Mouse (Mus musculus) hindbrain, embryonic 15.5 days (tissue): ENCODE results near the gene Ccdc34. TPM values are rescaled to one million over a fixed set of nuclear protein-coding genes. Genes with fewer than 3 reads are reported as not detected.

Experiments
- ATAC-seq: fragments of 200-750 bp; cut with Nextera tagmentation; 2 replicates; pipeline ENCODE4 v1.8.0; 2017; ENCODE audit warnings: low read depth, moderate number of reproducible peaks, moderate TSS enrichment; ENCODE audit not compliant: low FRiP score
- H3K27ac ChIP-seq: fragments of 300-500 bp; sonication (generic); replicated peaks from 2 replicates; pipeline ENCODE4 v1.5.1; 2015; ENCODE audit warnings: mild to moderate bottlenecking, inconsistent platforms
- H3K27me3 ChIP-seq: fragments of 300-500 bp; sonication (generic); 2 replicates; pipeline ENCODE4 v1.6.1; 2015; ENCODE audit warnings: control low read depth, inconsistent platforms
- H3K36me3 ChIP-seq: fragments of 300-500 bp; sonication (generic); 2 replicates; pipeline ENCODE4 v1.6.1; 2015; ENCODE audit warnings: control low read depth, inconsistent platforms
- H3K4me1 ChIP-seq: fragments of 300-500 bp; sonication (generic); replicated peaks from 2 replicates; pipeline ENCODE4 v1.6.1; 2015; ENCODE audit warnings: control low read depth, inconsistent platforms
- H3K4me2 ChIP-seq: fragments of 300-500 bp; sonication (generic); 2 replicates; pipeline ENCODE4 v1.6.1; 2015; ENCODE audit warnings: moderate library complexity, mild to moderate bottlenecking, inconsistent platforms
- H3K4me3 ChIP-seq: fragments of 300-500 bp; sonication (generic); 2 replicates; pipeline ENCODE4 v1.5.1; 2015; ENCODE audit warnings: mild to moderate bottlenecking, inconsistent platforms
- H3K9ac ChIP-seq: fragments of 300-500 bp; sonication (generic); 2 replicates; pipeline ENCODE4 v1.6.1; 2015; ENCODE audit warnings: inconsistent platforms
- H3K9me3 ChIP-seq: fragments of 300-500 bp; sonication (generic); 2 replicates; pipeline ENCODE4 v1.6.1; 2016; ENCODE audit warnings: control low read depth, inconsistent platforms
- WGBS: fragments of 180-500 bp; shearing (Covaris S2); methylation state at CpG from one replicate; pipeline ENCODE4 v1.1.7; 2015; 5-methylcytosine and 5-hydroxymethylcytosine counted together
- polyA plus RNA-seq: library from polyadenylated mRNA; unstranded; fragments of >200 nt; fragmentation: Nextera tagmentation; extraction: Ambion mirVana; gene quantifications from 2 replicates; pipeline ENCODE4 v1.2.1, GENCODE M21; 2015

Gene Ccdc34
- polyA plus RNA-seq, 1 experiment from 2014 or later = 29.5 TPM

DNA sequence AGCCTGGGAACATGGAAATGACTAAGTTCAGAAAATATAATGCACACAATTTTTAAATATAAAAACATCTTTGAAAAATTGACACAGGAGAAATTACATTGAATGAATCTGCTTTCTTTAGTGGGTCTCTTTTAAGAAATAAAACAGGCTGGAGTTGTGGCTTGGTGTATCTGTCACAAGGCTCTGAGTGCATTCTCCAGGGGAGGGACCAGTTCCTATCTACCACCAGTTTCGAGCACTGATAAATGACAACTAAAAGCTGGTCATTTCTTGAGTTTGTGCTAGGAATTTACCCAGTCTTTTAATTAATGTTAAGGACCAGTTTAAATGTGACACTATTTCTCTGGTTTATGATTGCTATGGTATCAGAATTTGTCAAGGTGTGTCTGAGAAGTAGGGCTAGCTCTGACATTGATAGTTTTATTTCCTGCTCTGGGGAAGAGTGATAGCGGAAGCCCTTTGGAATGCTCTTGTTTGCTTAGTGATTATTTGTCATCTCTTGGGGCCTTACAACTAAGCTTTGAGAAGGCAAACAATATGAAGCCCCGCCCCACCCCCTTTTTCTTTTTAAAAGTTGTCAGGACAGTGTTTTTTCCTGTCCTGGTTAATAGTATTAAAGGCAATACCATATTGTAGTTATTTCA is 11.9 kb upstream of the Ccdc34 start:
- Histone ChIP-seq H3K4me2 (no peak overlapping the region), H3K27me3 (no peaks in the 10 kb centered on the region), H3K9me3 (no peaks in the 10 kb centered on the region), H3K4me1 (no peaks in the 10 kb centered on the region), H3K27ac (no peak overlapping the region), H3K9ac (no peak overlapping the region), H3K4me3 (no peak overlapping the region), H3K36me3 (peaks cover 12% of the 10 kb centered on the region; the same call in 1 of the 2 replicates)
- 87% methylated on average over 3 of the region's 3 CpGs for WGBS
- ATAC-seq = no peak

- ATAC-seq = no peak
- Histone ChIP-seq H3K4me2 (no peak overlapping the region), H3K4me3 (no peak overlapping the region), H3K36me3 (peaks cover 14% of the 10 kb centered on the region), H3K9me3 (no peaks in the 10 kb centered on the region), H3K4me1 (no peaks in the 10 kb centered on the region), H3K27me3 (no peaks in the 10 kb centered on the region), H3K9ac (no peak overlapping the region), H3K27ac (no peak overlapping the region)
- 91% methylated on average over 10 of the region's 10 CpGs for WGBS
Measured at GRCm38 (mm10) chr2:110007423-110008267, 10.0 kb upstream of the Ccdc34 start.

- Histone ChIP-seq H3K27me3 (no peaks in the 10 kb centered on the region), H3K4me2 (no peak overlapping the region), H3K4me1 (no peaks in the 10 kb centered on the region), H3K27ac (no peak overlapping the region), H3K9me3 (no peaks in the 10 kb centered on the region), H3K9ac (no peak overlapping the region), H3K36me3 (peaks cover 14% of the 10 kb centered on the region), H3K4me3 (no peak overlapping the region)
- no peak for ATAC-seq
Measured at GRCm38 (mm10) chr2:110009449-110009848, 8.2 kb upstream of the Ccdc34 start.

- no peaks in the 10 kb centered on the region for H3K27me3 ChIP-seq
- ATAC-seq = no peak
- H3K9ac ChIP-seq = no peak overlapping the region
- H3K27ac ChIP-seq = no peak overlapping the region
- H3K4me3 ChIP-seq = no peak overlapping the region
- peaks cover 8% of the 10 kb centered on the region; the same call in 1 of the 2 replicates for H3K36me3 ChIP-seq
- H3K4me1 ChIP-seq = peaks cover 5% of the 10 kb centered on the region; the same call in 1 of the 2 replicates
- no peak overlapping the region for H3K4me2 ChIP-seq
- no peaks in the 10 kb centered on the region for H3K9me3 ChIP-seq
- WGBS = 80% methylated on average over 13 of the region's 13 CpGs
Measured at GRCm38 (mm10) chr2:110012184-110012725, 5.4 kb upstream of the Ccdc34 start.

DNA sequence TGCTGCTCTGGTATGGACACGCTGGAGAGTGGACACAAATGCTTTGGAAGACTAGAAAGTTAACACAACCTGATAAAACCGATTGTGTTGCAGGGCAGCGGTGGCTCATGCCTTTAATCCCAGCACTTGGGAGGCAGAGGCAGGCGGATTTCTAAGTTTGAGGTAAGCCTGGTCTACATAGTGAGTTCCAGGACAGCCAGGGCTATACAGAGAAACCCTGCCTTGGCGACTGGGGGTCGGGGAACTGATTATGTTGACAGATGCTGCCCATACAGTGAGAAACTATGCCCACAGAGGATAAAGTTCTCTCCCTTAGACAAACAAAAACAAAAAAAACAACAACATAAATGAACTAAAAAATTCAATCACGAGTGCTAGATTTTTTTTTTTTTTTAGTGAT is 530 bp upstream of the Ccdc34 start:
- Histone ChIP-seq H3K4me2 (peak overlapping the region; percentile 75), H3K36me3 (peaks cover 8% of the 10 kb centered on the region; the same call in 1 of the 2 replicates), H3K27me3 (no peaks in the 10 kb centered on the region), H3K4me1 (peaks cover 31% of the 10 kb centered on the region), H3K27ac (peak overlapping the region; percentile 86), H3K9ac (peak overlapping the region; percentile 81), H3K4me3 (peak overlapping the region; percentile 76), H3K9me3 (no peaks in the 10 kb centered on the region)
- ATAC-seq = peak; percentile 13; the same call in 1 of the 2 replicates
- WGBS = 37% methylated on average over 7 of the region's 7 CpGs

DNA sequence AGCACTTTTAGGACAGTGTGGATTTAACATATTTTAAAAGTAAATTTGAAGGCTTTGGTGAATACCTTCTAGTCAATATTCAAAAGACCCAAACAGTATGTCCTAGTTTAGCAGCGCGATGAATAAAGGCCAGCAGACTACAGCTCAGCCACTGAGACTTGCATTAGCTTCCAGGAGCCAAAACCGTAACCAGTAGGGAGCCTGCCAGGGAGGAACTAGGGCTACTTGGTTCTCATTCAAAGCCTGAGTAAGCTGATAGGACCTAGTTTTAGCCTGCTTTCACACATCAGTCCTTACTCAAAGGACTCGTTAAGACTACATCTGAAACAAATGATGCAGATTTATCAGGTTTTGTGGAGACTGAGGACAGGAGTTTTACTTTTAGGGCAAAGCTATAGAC is 2.0 kb downstream of the Ccdc34 start:
- no peaks in the 10 kb centered on the region for H3K9me3 ChIP-seq
- no peak for ATAC-seq
- 0 out of 2 replicates have a peak overlapping the region, but pooled peaks have one; percentile 75 for H3K4me2 ChIP-seq
- H3K27ac ChIP-seq = no peak overlapping the region
- peaks cover 7% of the 10 kb centered on the region; the same call in 1 of the 2 replicates for H3K36me3 ChIP-seq
- peaks cover 31% of the 10 kb centered on the region for H3K4me1 ChIP-seq
- H3K9ac ChIP-seq = no peak overlapping the region
- H3K27me3 ChIP-seq = no peaks in the 10 kb centered on the region
- H3K4me3 ChIP-seq = no peak overlapping the region
- WGBS = 80% methylated on average over 4 of the region's 4 CpGs

DNA sequence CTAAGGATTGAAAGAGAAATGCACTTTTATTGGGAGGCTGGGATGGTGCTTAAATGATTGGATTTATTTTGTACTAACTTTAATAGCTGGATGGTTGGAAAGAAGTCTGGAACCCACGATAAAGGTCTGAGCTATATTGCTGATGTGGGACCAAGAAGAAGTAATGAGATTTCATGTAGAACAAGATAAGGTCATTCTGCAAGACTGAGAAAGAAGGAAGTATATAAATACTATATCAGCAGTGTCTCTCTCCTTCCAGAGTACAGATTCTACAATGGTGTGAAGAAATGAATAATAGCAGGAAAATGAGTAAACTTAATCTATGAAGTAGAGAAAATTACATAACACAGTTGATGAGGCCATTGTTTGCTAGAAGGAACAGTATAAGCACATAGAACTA is 2.8 kb downstream of the Ccdc34 start:
- Histone ChIP-seq H3K9ac (no peak overlapping the region), H3K4me2 (no peak overlapping the region)

DNA sequence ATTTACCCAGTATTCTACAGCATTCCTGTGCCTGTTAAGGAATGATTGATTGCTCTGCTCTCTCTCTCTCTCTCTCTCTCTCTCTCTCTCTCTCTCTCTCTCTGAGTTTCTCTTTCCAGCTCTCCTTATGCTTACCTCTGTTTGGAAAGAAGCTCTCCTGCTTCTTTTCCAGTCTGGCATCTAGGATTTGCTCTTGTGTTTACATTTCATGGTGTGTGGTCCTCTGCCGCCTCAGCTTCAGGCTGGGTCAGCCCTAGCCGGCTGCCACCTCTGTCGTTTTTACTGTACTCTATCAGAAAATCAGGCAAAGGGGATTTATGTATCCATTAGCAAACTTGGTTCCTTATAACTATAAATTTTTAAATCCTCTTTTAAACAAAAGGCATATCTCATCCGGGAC is 18.6 kb downstream of the Ccdc34 start:
- Histone ChIP-seq H3K9me3 (no peaks in the 10 kb centered on the region), H3K27ac (no peak overlapping the region), H3K4me3 (no peak overlapping the region), H3K27me3 (no peaks in the 10 kb centered on the region), H3K36me3 (peaks cover 5% of the 10 kb centered on the region), H3K9ac (no peak overlapping the region), H3K4me2 (no peak overlapping the region), H3K4me1 (0 out of 2 replicates have a peak, but pooled peaks cover 2% of the 10 kb centered on the region)
- WGBS = 43% methylated on average over 4 of the region's 4 CpGs
- no peak for ATAC-seq

More for the DNA sequence above, 2.8 kb downstream of the Ccdc34 start:
- 91% methylated on average over 1 of the region's 1 CpGs for WGBS
- no peaks in the 10 kb centered on the region for H3K27me3 ChIP-seq
- H3K4me1 ChIP-seq = peaks cover 31% of the 10 kb centered on the region
- H3K27ac ChIP-seq = no peak overlapping the region
- no peak for ATAC-seq
- H3K9me3 ChIP-seq = no peaks in the 10 kb centered on the region
- H3K4me3 ChIP-seq = no peak overlapping the region
- peaks cover 7% of the 10 kb centered on the region; the same call in 1 of the 2 replicates for H3K36me3 ChIP-seq

DNA sequence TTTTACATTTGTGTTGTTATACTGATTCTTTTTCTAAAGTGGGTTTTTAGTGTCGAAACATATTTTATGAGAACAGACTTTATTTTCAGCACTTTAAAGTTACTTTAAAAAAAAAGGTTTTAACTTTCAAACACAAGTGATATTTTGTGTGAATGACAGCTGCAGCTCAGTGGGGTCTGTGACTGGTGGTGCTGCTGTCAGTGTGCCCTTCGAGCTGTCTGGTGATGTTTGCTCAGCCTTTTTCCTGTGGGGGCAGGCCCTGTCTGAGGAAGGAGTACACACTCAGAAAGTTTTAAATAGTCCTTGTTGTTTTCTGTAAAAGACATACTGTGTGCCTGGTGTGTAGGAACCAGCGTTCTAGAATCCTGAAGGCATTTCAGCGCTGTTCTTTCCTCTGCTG is 19.0 kb downstream of the Ccdc34 start:
- ATAC-seq = no peak
- no peaks in the 10 kb centered on the region for H3K9me3 ChIP-seq
- H3K36me3 ChIP-seq = peaks cover 5% of the 10 kb centered on the region
- no peak overlapping the region for H3K4me3 ChIP-seq
- no peak overlapping the region for H3K4me2 ChIP-seq
- 0 out of 2 replicates have a peak, but pooled peaks cover 2% of the 10 kb centered on the region for H3K4me1 ChIP-seq
- H3K27ac ChIP-seq = no peak overlapping the region
- H3K9ac ChIP-seq = no peak overlapping the region
- H3K27me3 ChIP-seq = no peaks in the 10 kb centered on the region
- 82% methylated on average over 4 of the region's 4 CpGs for WGBS

DNA sequence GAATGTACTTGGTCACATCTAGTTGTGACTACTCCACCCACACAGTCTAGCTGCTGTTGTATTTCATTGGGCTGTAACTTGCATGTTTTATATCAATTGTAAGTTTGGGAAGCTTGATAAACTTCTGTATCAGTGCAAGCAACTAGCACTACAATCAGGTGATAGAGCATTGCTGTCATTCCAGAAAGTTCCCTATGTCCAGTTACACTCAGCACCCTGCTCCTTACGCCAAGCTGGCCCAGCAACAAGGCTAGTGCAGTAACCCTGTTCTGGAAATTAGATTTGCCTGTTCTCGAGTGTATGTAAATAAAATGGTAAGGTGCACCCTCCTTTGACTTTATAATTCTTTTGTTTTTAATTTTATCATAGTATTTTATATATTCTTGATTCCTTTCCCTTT is 19.6 kb downstream of the Ccdc34 start:
- H3K9ac ChIP-seq = no peak overlapping the region
- no peaks in the 10 kb centered on the region for H3K27me3 ChIP-seq
- H3K27ac ChIP-seq = no peak overlapping the region
- H3K4me3 ChIP-seq = no peak overlapping the region
- no peaks in the 10 kb centered on the region for H3K9me3 ChIP-seq
- peaks cover 5% of the 10 kb centered on the region for H3K36me3 ChIP-seq
- H3K4me1 ChIP-seq = 0 out of 2 replicates have a peak, but pooled peaks cover 2% of the 10 kb centered on the region
- no peak for ATAC-seq
- 93% methylated on average over 2 of the region's 2 CpGs for WGBS
- no peak overlapping the region for H3K4me2 ChIP-seq

DNA sequence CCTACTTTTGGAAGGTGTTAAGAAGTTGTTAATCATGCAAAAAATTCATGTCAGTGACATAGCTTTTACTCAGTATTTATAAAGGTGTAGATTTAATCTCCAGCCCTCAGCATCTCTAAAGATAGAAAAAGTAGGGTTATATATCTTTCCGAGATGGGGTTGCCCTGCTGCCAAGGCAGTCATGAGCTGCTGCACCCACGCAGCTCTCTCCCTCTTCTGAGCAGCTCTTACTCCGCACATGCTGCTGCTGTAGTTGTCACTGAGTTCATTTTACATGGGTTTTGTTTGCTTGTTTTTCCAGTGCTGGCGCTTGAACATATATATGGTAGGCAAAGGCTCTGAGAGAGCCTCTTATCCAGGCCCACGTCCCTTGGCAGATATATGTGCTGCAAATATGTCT is 20.7 kb downstream of the Ccdc34 start:
- 91% methylated on average over 5 of the region's 5 CpGs for WGBS
- Histone ChIP-seq H3K27ac (no peak overlapping the region), H3K4me3 (no peak overlapping the region), H3K4me1 (0 out of 2 replicates have a peak, but pooled peaks cover 2% of the 10 kb centered on the region), H3K27me3 (no peaks in the 10 kb centered on the region), H3K9ac (no peak overlapping the region), H3K36me3 (peaks cover 3% of the 10 kb centered on the region; the same call in 1 of the 2 replicates), H3K9me3 (no peaks in the 10 kb centered on the region), H3K4me2 (no peak overlapping the region)
- no peak for ATAC-seq
